In the genomic region with DNA sequence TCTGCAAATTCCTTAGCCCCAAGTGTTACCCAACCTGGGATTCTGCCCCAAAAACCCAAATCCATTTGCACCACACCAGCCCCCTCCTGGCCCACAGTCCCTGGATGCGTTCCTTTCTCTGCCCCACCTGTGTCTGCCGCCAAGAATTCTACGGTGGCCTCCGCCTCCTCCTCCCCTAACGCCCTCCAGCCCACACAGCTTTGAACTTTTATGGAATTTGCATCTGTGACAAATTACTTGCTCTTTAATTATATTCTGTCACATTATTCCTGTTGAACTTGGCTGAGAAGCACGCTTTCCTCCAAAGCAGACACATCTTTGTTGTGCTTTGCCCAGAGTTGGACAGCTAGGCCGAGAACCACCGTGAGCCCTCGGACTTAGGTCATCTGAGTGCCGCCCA, we compare ENCODE assay signal across 16 mouse cellular contexts.
DNase-seq lines count a peak whose midpoint lies in the region; ATAC-seq and TF ChIP-seq lines count a peak whose summit lies in the region.
"Had no signal": no experiment of that assay in that cellular context is flagged by ENCODE, and none has a peak within 500 bp of the region (broad histone marks: within the 10 kb centered on the region; RNA-seq: fewer than 3 reads in every experiment).

No protein-coding gene starts in this region.

- no peak for TF ChIP-seq POLR2A in brain, embryonic 14.5 days (IDR thresholded peaks at IDR 0.05; ENCODE audit: borderline replicate concordance, extremely low read depth, insufficient read depth, insufficient read length, poor library complexity, severe bottlenecking)

- DNase-seq in kidney, adult 11 months, result peak; percentile 28
- DNase-seq in kidney, adult 18-20 months, result no peak
- peak; percentile 30 for DNase-seq in brain, embryonic 14.5 days (ENCODE audit: low read depth)
- DNase-seq in embryonic facial prominence, embryonic 14.5 days (ENCODE audit: low spot score), result no peak
- DNase-seq in kidney, postnatal 4 days, result peak; percentile 52 to 64
- no peak for DNase-seq in cerebellum, postnatal 14 days
- no peak for DNase-seq in cerebellum, adult 18-20 months
- DNase-seq: B cell, adult 2 months; cerebellum, adult 8-10 months; heart, postnatal 36 days; thymus, postnatal 14 days had no signal

- H3K4me3 ChIP-seq in embryonic facial prominence, embryonic 14.5 days (ENCODE audit: low read depth, low read length), result no peak overlapping the region
- no peak overlapping the region for H3K4me3 ChIP-seq in hindbrain, embryonic 13.5 days
- H3K4me3 ChIP-seq: embryonic facial prominence, embryonic 15.5 days; midbrain, embryonic 12.5 days had no signal

- H3K4me2 ChIP-seq in embryonic facial prominence, embryonic 14.5 days (ENCODE audit: low read depth, low read length), result no peak overlapping the region
- H3K4me2 ChIP-seq in hindbrain, embryonic 13.5 days, result no peak overlapping the region
- H3K4me2 ChIP-seq: embryonic facial prominence, embryonic 15.5 days; heart, embryonic 11.5 days; midbrain, embryonic 12.5 days had no signal

- H3K9me3 ChIP-seq in embryonic facial prominence, embryonic 14.5 days (ENCODE audit: control insufficient read depth, low read length), result no peaks in the 10 kb centered on the region
- H3K9me3 ChIP-seq in hindbrain, embryonic 13.5 days, result no peaks in the 10 kb centered on the region
- H3K9me3 ChIP-seq: embryonic facial prominence, embryonic 15.5 days; midbrain, embryonic 12.5 days had no signal

- no peak for TF ChIP-seq CTCF in brain, embryonic 14.5 days (IDR thresholded peaks at IDR 0.05; ENCODE audit: borderline replicate concordance, extremely low read depth, insufficient read depth, insufficient read length)

- no peaks in the 10 kb centered on the region for H3K27me3 ChIP-seq in embryonic facial prominence, embryonic 14.5 days (replicated peaks; ENCODE audit: control insufficient read depth, insufficient read depth, low read length)
- H3K27me3 ChIP-seq in hindbrain, embryonic 13.5 days, result peaks cover 32% of the 10 kb centered on the region
- H3K27me3 ChIP-seq: embryonic facial prominence, embryonic 15.5 days had no signal

- H3K36me3 ChIP-seq in embryonic facial prominence, embryonic 14.5 days (ENCODE audit: control insufficient read depth, insufficient read depth, low read length), result no peaks in the 10 kb centered on the region
- H3K36me3 ChIP-seq in hindbrain, embryonic 13.5 days, result no peaks in the 10 kb centered on the region
- H3K36me3 ChIP-seq: embryonic facial prominence, embryonic 15.5 days; midbrain, embryonic 12.5 days had no signal

- 0 out of 2 replicates have a peak, but pooled peaks have one; percentile 22 for ATAC-seq in embryonic facial prominence, embryonic 14.5 days (ENCODE audit: low read depth)
- ATAC-seq in hindbrain, embryonic 13.5 days (ENCODE audit: low FRiP score), result no peak

- H3K27ac ChIP-seq in embryonic facial prominence, embryonic 14.5 days (replicated peaks; ENCODE audit: low read depth, low read length), result no peak overlapping the region
- H3K27ac ChIP-seq in hindbrain, embryonic 13.5 days, result no peak overlapping the region
- H3K27ac ChIP-seq: embryonic facial prominence, embryonic 15.5 days; macrophage; midbrain, embryonic 12.5 days had no signal

- no peak overlapping the region for H3K9ac ChIP-seq in embryonic facial prominence, embryonic 14.5 days (ENCODE audit: low read depth, low read length)
- no peak overlapping the region for H3K9ac ChIP-seq in hindbrain, embryonic 13.5 days
- H3K9ac ChIP-seq: embryonic facial prominence, embryonic 15.5 days; midbrain, embryonic 12.5 days had no signal

- H3K4me1 ChIP-seq in embryonic facial prominence, embryonic 14.5 days (ENCODE audit: control insufficient read depth, insufficient read depth, low read length), result peaks cover 12% of the 10 kb centered on the region
- peaks cover 42% of the 10 kb centered on the region for H3K4me1 ChIP-seq in hindbrain, embryonic 13.5 days (replicated peaks)

- 40% methylated on average over 10 of the region's 10 CpGs for WGBS in embryonic facial prominence, embryonic 14.5 days
- 40% methylated on average over 10 of the region's 10 CpGs for WGBS in hindbrain, embryonic 13.5 days

Comparison
In these comparisons a context has a peak if more than half of its experiments do, and no peak if none do; other contexts are left out.
1. DNase-seq: peak in kidney, adult 11 months (single experiment), brain, embryonic 14.5 days (single experiment) and kidney, postnatal 4 days (2 of 2); none in kidney, adult 18-20 months (single experiment), embryonic facial prominence, embryonic 14.5 days (single experiment), cerebellum, postnatal 14 days (0 of 2) and cerebellum, adult 18-20 months (0 of 2).